Mouse (Mus musculus) CH12.LX (cell line): Measurements from ENCODE around the gene Cfap97d1.

Experiments
- BHLHE40 ChIP-seq: IDR thresholded peaks from 2 replicates; pipeline ENCODE4 v1.6.1; 2011; ENCODE audit warnings: mild to moderate bottlenecking, low read depth, low read length, improper control_type of control experiment
- CTCF ChIP-seq, 2 experiments: IDR thresholded peaks in 1 of 2; conservative IDR thresholded peaks in 1 of 2; 2 replicates each; pipeline ENCODE4 v1.5.1; 2011 to 2012; ENCODE audit warnings: low read depth in 2 of 2, low read length in 2 of 2, improper control_type of control experiment in 1 of 2, inconsistent platforms in 1 of 2, mild to moderate bottlenecking in 1 of 2, moderate library complexity in 1 of 2
- EP300 ChIP-seq: IDR thresholded peaks from 2 replicates; pipeline ENCODE4 v1.6.1; 2011; ENCODE audit warnings: low read length, improper control_type of control experiment
- HCFC1 ChIP-seq: IDR thresholded peaks from 2 replicates; pipeline ENCODE4 v1.6.1; 2012; ENCODE audit warnings: low read depth, mild to moderate bottlenecking, inconsistent platforms, low read length, improper control_type of control experiment
- JUND ChIP-seq: conservative IDR thresholded peaks from 2 replicates; pipeline ENCODE4 v1.6.1; 2011; ENCODE audit warnings: low read depth, low read length, improper control_type of control experiment
- POLR2A ChIP-seq: IDR thresholded peaks from 2 replicates; pipeline ENCODE4 v1.6.1; 2011; ENCODE audit warnings: low read depth, mild to moderate bottlenecking, improper control_type of control experiment, low read length
- POLR2AphosphoS2 ChIP-seq: IDR thresholded peaks from 2 replicates; pipeline ENCODE4 v1.6.1; 2011; ENCODE audit warnings: low read depth, low read length, improper control_type of control experiment
- RAD21 ChIP-seq: IDR thresholded peaks from 2 replicates; pipeline ENCODE4 v1.6.1; 2011; ENCODE audit warnings: low read depth, mild to moderate bottlenecking, low read length, improper control_type of control experiment, moderate library complexity
- SIN3A ChIP-seq: IDR thresholded peaks from 2 replicates; pipeline ENCODE4 v1.6.1; 2012; ENCODE audit warnings: low read length, improper control_type of control experiment, inconsistent platforms
- SMC3 ChIP-seq: IDR thresholded peaks from 2 replicates; pipeline ENCODE4 v1.6.1; 2011; ENCODE audit warnings: low read depth, low read length, improper control_type of control experiment
- USF1 ChIP-seq: IDR thresholded peaks from 2 replicates; pipeline ENCODE4 v1.6.1; 2014; ENCODE audit warnings: low read depth, mild to moderate bottlenecking, inconsistent platforms, low read length, improper control_type of control experiment

- TF ChIP-seq CTCF (conservative IDR thresholded peaks at IDR 0.05 in 1 of 2, IDR thresholded peaks at IDR 0.05 in 1 of 2; ENCODE audit: low read depth in 2 of 2, low read length in 2 of 2) (no peak), HCFC1 (no peak), POLR2A (no peak), JUND (no peak), USF1 (no peak), SIN3A (no peak), SMC3 (no peak), EP300 (no peak), BHLHE40 (no peak), POLR2AphosphoS2 (no peak), RAD21 (no peak)
These were observed 30.6 kb upstream of the Cfap97d1 start for GRCm38 (mm10) chr11:101953441-101953840.
